In the genomic region with DNA sequence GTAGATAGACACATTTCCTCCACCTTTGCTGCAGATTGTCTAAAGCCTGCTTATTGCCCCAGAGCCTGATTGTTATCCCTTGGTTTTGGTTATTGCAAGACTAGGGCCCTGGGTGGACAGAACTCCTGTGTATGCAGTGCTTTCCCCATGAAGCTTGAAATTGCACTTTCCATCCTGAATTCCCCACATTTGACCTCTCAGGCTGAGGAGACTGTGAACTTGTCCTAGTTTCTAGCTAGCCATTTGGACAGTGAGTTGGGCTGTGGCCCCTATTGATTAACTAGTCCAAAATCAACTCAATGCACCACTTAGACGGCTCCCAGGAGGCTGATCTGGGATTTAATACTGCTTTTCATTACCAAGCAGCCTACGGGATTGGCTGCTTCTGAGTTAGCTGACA, we compare ENCODE assay signal across 20 mouse cellular contexts. TPM values are rescaled to one million over a fixed set of nuclear protein-coding genes. Genes with fewer than 3 reads are reported as not detected.
DNase-seq lines count a peak whose midpoint lies in the region; ATAC-seq and TF ChIP-seq lines count a peak whose summit lies in the region.
"Had no signal": no experiment of that assay in that cellular context is flagged by ENCODE, and none has a peak within 500 bp of the region (broad histone marks: within the 10 kb centered on the region; RNA-seq: fewer than 3 reads in every experiment).

No protein-coding gene starts in this region.

- H3K27me3 ChIP-seq in hindbrain, embryonic 16.5 days (replicated peaks; ENCODE audit: control insufficient read depth, insufficient read depth, low read length), result no peaks in the 10 kb centered on the region
- H3K27me3 ChIP-seq in hindbrain, embryonic 11.5 days (ENCODE audit: control insufficient read depth, insufficient read depth, low read length), result no peaks in the 10 kb centered on the region
- no peaks in the 10 kb centered on the region for H3K27me3 ChIP-seq in midbrain, embryonic 11.5 days (ENCODE audit: control insufficient read depth, insufficient read depth, low read length)
- no peaks in the 10 kb centered on the region for H3K27me3 ChIP-seq in midbrain, embryonic 14.5 days (ENCODE audit: control insufficient read depth, insufficient read depth, low read length)
- H3K27me3 ChIP-seq: embryonic facial prominence, embryonic 15.5 days; heart, embryonic 13.5 days; hindbrain, embryonic 13.5 days had no signal

- intact Hi-C loops in gastrocnemius, adult 2 months (cut with DNase I), result no loop called here

- no peak overlapping the region for H3K9ac ChIP-seq in hindbrain, embryonic 16.5 days (ENCODE audit: low read depth, low read length)
- H3K9ac ChIP-seq in hindbrain, embryonic 11.5 days (ENCODE audit: low read depth, low read length), result no peak overlapping the region
- H3K9ac ChIP-seq in midbrain, embryonic 11.5 days (ENCODE audit: low read length), result no peak overlapping the region
- H3K9ac ChIP-seq in midbrain, embryonic 14.5 days (replicated peaks; ENCODE audit: low read length), result no peak overlapping the region
- H3K9ac ChIP-seq: embryonic facial prominence, embryonic 15.5 days; heart, embryonic 13.5 days; hindbrain, embryonic 13.5 days had no signal

- H3K4me3 ChIP-seq in gastrocnemius, adult 2 months, result no peak overlapping the region
- H3K4me3 ChIP-seq in hindbrain, embryonic 16.5 days (ENCODE audit: low read length), result no peak overlapping the region
- H3K4me3 ChIP-seq in hindbrain, embryonic 11.5 days (ENCODE audit: low read depth, low read length), result no peak overlapping the region
- H3K4me3 ChIP-seq in midbrain, embryonic 11.5 days (ENCODE audit: low read depth, low read length), result no peak overlapping the region
- no peak overlapping the region for H3K4me3 ChIP-seq in midbrain, embryonic 14.5 days (replicated peaks; ENCODE audit: low read depth, low read length)
- H3K4me3 ChIP-seq: embryonic facial prominence, embryonic 15.5 days; erythroblast, embryonic 14.5 days; forebrain, embryonic 10.5 days; heart, embryonic 13.5 days; hindbrain, embryonic 13.5 days had no signal

- peaks cover 3% of the 10 kb centered on the region for H3K4me1 ChIP-seq in hindbrain, embryonic 16.5 days (ENCODE audit: control insufficient read depth, insufficient read depth, low read depth, low read length)
- no peaks in the 10 kb centered on the region for H3K4me1 ChIP-seq in hindbrain, embryonic 11.5 days (replicated peaks; ENCODE audit: control insufficient read depth, insufficient read depth, low read length)
- peaks cover 6% of the 10 kb centered on the region; the same call in 1 of the 2 replicates for H3K4me1 ChIP-seq in midbrain, embryonic 11.5 days (ENCODE audit: control insufficient read depth, insufficient read depth, low read length)
- H3K4me1 ChIP-seq in midbrain, embryonic 14.5 days (ENCODE audit: control insufficient read depth, insufficient read depth, low read length), result peaks cover 8% of the 10 kb centered on the region; the same call in 1 of the 2 replicates

- no peaks in the 10 kb centered on the region for H3K9me3 ChIP-seq in hindbrain, embryonic 16.5 days (ENCODE audit: control insufficient read depth, low read length)
- no peaks in the 10 kb centered on the region for H3K9me3 ChIP-seq in hindbrain, embryonic 11.5 days (ENCODE audit: control insufficient read depth, low read length)
- no peaks in the 10 kb centered on the region for H3K9me3 ChIP-seq in midbrain, embryonic 11.5 days (ENCODE audit: control insufficient read depth, low read length)
- H3K9me3 ChIP-seq in midbrain, embryonic 14.5 days (ENCODE audit: control insufficient read depth, low read length), result no peaks in the 10 kb centered on the region
- H3K9me3 ChIP-seq: embryonic facial prominence, embryonic 15.5 days; forebrain, embryonic 10.5 days; heart, embryonic 13.5 days; hindbrain, embryonic 13.5 days had no signal

- peak; percentile 9 for DNase-seq in gastrocnemius, postnatal 25 days
- DNase-seq in gastrocnemius, adult 2 months, result no peak
- DNase-seq in hindbrain, embryonic 11.5 days (ENCODE audit: low spot score), result no peak
- DNase-seq in midbrain, embryonic 11.5 days (ENCODE audit: low spot score, missing footprints), result peak; percentile 77
- no peak for DNase-seq in midbrain, embryonic 14.5 days
- DNase-seq in ovary, postnatal 36 days (ENCODE audit: low spot score), result no peak
- DNase-seq: adrenal gland, postnatal 10 days; cerebellum, adult 11 months; cerebellum, adult 8-10 months; cerebellum, postnatal 14 days; embryo, embryonic 11 days; gastrocnemius, postnatal 14 days; heart, postnatal 36 days had no signal

- WGBS in hindbrain, embryonic 16.5 days, result 61% methylated on average over 2 of the region's 2 CpGs
- 74% methylated on average over 2 of the region's 2 CpGs for WGBS in hindbrain, embryonic 11.5 days
- WGBS in midbrain, embryonic 11.5 days, result 39% methylated on average over 2 of the region's 2 CpGs
- 23% methylated on average over 2 of the region's 2 CpGs for WGBS in midbrain, embryonic 14.5 days

- no peak overlapping the region for H3K27ac ChIP-seq in gastrocnemius, adult 2 months
- no peak overlapping the region for H3K27ac ChIP-seq in hindbrain, embryonic 16.5 days (ENCODE audit: low read depth, low read length)
- H3K27ac ChIP-seq in hindbrain, embryonic 11.5 days (ENCODE audit: low read depth, low read length), result no peak overlapping the region
- no peak overlapping the region for H3K27ac ChIP-seq in midbrain, embryonic 11.5 days (ENCODE audit: low read depth, low read length)
- H3K27ac ChIP-seq in midbrain, embryonic 14.5 days (replicated peaks; ENCODE audit: low read depth, low read length), result no peak overlapping the region
- H3K27ac ChIP-seq: embryonic facial prominence, embryonic 15.5 days; forebrain, embryonic 10.5 days; heart, embryonic 13.5 days; hindbrain, embryonic 13.5 days had no signal

- no peak overlapping the region for H3K4me2 ChIP-seq in hindbrain, embryonic 16.5 days (ENCODE audit: low read length)
- no peak overlapping the region for H3K4me2 ChIP-seq in hindbrain, embryonic 11.5 days (replicated peaks; ENCODE audit: low read depth, low read length)
- no peak overlapping the region for H3K4me2 ChIP-seq in midbrain, embryonic 11.5 days
- no peak overlapping the region for H3K4me2 ChIP-seq in midbrain, embryonic 14.5 days (ENCODE audit: low read length)
- H3K4me2 ChIP-seq: embryonic facial prominence, embryonic 15.5 days; heart, embryonic 13.5 days; hindbrain, embryonic 13.5 days had no signal

- TF ChIP-seq CTCF in gastrocnemius, adult 2 months (IDR thresholded peaks at IDR 0.05), result no peak

- H3K36me3 ChIP-seq in hindbrain, embryonic 16.5 days (ENCODE audit: control insufficient read depth, insufficient read depth, low read length), result peaks cover 10% of the 10 kb centered on the region; the same call in 1 of the 2 replicates
- H3K36me3 ChIP-seq in hindbrain, embryonic 11.5 days (ENCODE audit: control insufficient read depth, insufficient read depth, low read length), result no peaks in the 10 kb centered on the region
- no peaks in the 10 kb centered on the region for H3K36me3 ChIP-seq in midbrain, embryonic 11.5 days (ENCODE audit: control insufficient read depth, insufficient read depth, low read length)
- H3K36me3 ChIP-seq in midbrain, embryonic 14.5 days (ENCODE audit: control insufficient read depth, insufficient read depth, low read length), result peaks cover 30% of the 10 kb centered on the region

- 0 out of 2 replicates have a peak, but pooled peaks have one; percentile 26 for ATAC-seq in hindbrain, embryonic 16.5 days
- ATAC-seq in hindbrain, embryonic 11.5 days (ENCODE audit: low FRiP score), result no peak
- ATAC-seq in midbrain, embryonic 11.5 days (ENCODE audit: low FRiP score), result no peak
- ATAC-seq in midbrain, embryonic 14.5 days (ENCODE audit: low FRiP score, low TSS enrichment), result no peak
- ATAC-seq: forebrain, embryonic 14.5 days had no signal

RNA-seq across cellular contexts. Expression of gene Lgalsl, which starts 6.9 kb away (rescaled TPM):
- 10 to 100 TPM; 64.0 to 79.7 TPM for total RNA-seq in gastrocnemius, postnatal 25 days (2021)
- total RNA-seq in gastrocnemius, adult 2 months (2021), result 10 to 100 TPM; 72.0 to 79.2 TPM
- 84.9 and 87.2 TPM in 2 replicates for polyA plus RNA-seq in hindbrain, embryonic 16.5 days (2015; fragmentation: Nextera tagmentation; extraction: Ambion mirVana)
- 19.7 and 28.4 TPM in 2 replicates for polyA plus RNA-seq in hindbrain, embryonic 11.5 days (2014; fragmentation: Nextera tagmentation; extraction: Ambion mirVana)
- 26.6 and 29.4 TPM in 2 replicates for polyA plus RNA-seq in midbrain, embryonic 11.5 days (2014; fragmentation: Nextera tagmentation; extraction: Ambion mirVana)
- polyA plus RNA-seq in midbrain, embryonic 14.5 days (2014; fragmentation: Nextera tagmentation; extraction: Ambion mirVana), result 62.9 and 72.9 TPM in 2 replicates

Comparison
In these comparisons a context has a peak if more than half of its experiments do, and no peak if none do; other contexts are left out.
1. DNase-seq: peak in gastrocnemius, postnatal 25 days (single experiment) and midbrain, embryonic 11.5 days (single experiment); none in gastrocnemius, adult 2 months (single experiment), hindbrain, embryonic 11.5 days (single experiment), midbrain, embryonic 14.5 days (single experiment) and ovary, postnatal 36 days (single experiment).